Mouse (Mus musculus): ENCODE results near the gene Cldn13.

The Cldn13 gene

GRCm38 (mm10) chr5:134929988-134930387, 14.7 kb upstream of the Cldn13 start:
- Histone ChIP-seq H3K27me3 (ENCODE audit: insufficient read depth, low read length) (no peaks in the 10 kb centered on the region), H3K36me3 (ENCODE audit: insufficient read depth, low read length) (peaks cover 19% of the 10 kb centered on the region), H3K4me1 (replicated peaks; ENCODE audit: low read depth, low read length) (peaks cover 71% of the 10 kb centered on the region), H3K4me3 (replicated peaks; ENCODE audit: low read length) (no peak overlapping the region), H3K9me3 (ENCODE audit: low read length) (peaks cover 11% of the 10 kb centered on the region)
- TF ChIP-seq CTCF (conservative IDR thresholded peaks at IDR 0.05; ENCODE audit: low read length) (no peak), NANOG (IDR thresholded peaks at IDR 0.05; ENCODE audit: borderline replicate concordance, low read length) (no peak), POU5F1 (IDR thresholded peaks at IDR 0.05; ENCODE audit: borderline replicate concordance, low read length) (no peak)

GRCm38 (mm10) chr5:134926726-134927125, 11.4 kb upstream of the Cldn13 start:
- no peaks in the 10 kb centered on the region for H3K27me3 ChIP-seq (ENCODE audit: insufficient read depth, low read length)
- peak; percentile 34 for TF ChIP-seq NANOG (IDR thresholded peaks at IDR 0.05; ENCODE audit: borderline replicate concordance, low read length)
- no peak for TF ChIP-seq CTCF (conservative IDR thresholded peaks at IDR 0.05; ENCODE audit: low read length)

GRCm38 (mm10) chr5:134923141-134923540, 7.8 kb upstream of the Cldn13 start:
- H3K36me3 ChIP-seq (ENCODE audit: insufficient read depth, low read length) = no peaks in the 10 kb centered on the region
- TF ChIP-seq POU5F1 (IDR thresholded peaks at IDR 0.05; ENCODE audit: borderline replicate concordance, low read length) = no peak
- TF ChIP-seq NANOG (IDR thresholded peaks at IDR 0.05; ENCODE audit: borderline replicate concordance, low read length) = no peak
- no peak for TF ChIP-seq CTCF (conservative IDR thresholded peaks at IDR 0.05; ENCODE audit: low read length)
- peaks cover 71% of the 10 kb centered on the region for H3K4me1 ChIP-seq (replicated peaks; ENCODE audit: low read depth, low read length)
- H3K27me3 ChIP-seq (ENCODE audit: insufficient read depth, low read length) = no peaks in the 10 kb centered on the region
- H3K4me3 ChIP-seq (replicated peaks; ENCODE audit: low read length) = no peak overlapping the region
- H3K9me3 ChIP-seq (ENCODE audit: low read length) = no peaks in the 10 kb centered on the region

More at GRCm38 (mm10) chr5:134926726-134927125, 11.4 kb upstream of the Cldn13 start:
- Histone ChIP-seq H3K9me3 (ENCODE audit: low read length) (no peaks in the 10 kb centered on the region), H3K4me3 (replicated peaks; ENCODE audit: low read length) (0 out of 2 replicates have a peak overlapping the region, but pooled peaks have one; percentile 27), H3K4me1 (replicated peaks; ENCODE audit: low read depth, low read length) (peaks cover 70% of the 10 kb centered on the region), H3K36me3 (ENCODE audit: insufficient read depth, low read length) (no peaks in the 10 kb centered on the region)

GRCm38 (mm10) chr5:134921106-134921505, 5.8 kb upstream of the Cldn13 start:
- TF ChIP-seq POU5F1 (IDR thresholded peaks at IDR 0.05; ENCODE audit: borderline replicate concordance, low read length) (no peak), NANOG (IDR thresholded peaks at IDR 0.05; ENCODE audit: borderline replicate concordance, low read length) (no peak), CTCF (conservative IDR thresholded peaks at IDR 0.05; ENCODE audit: low read length) (no peak)
- Histone ChIP-seq H3K27me3 (ENCODE audit: insufficient read depth, low read length) (no peaks in the 10 kb centered on the region), H3K4me1 (replicated peaks; ENCODE audit: low read depth, low read length) (peaks cover 56% of the 10 kb centered on the region), H3K36me3 (ENCODE audit: insufficient read depth, low read length) (no peaks in the 10 kb centered on the region), H3K4me3 (replicated peaks; ENCODE audit: low read length) (no peak overlapping the region), H3K9me3 (ENCODE audit: low read length) (peaks cover 10% of the 10 kb centered on the region)

- TF ChIP-seq CTCF (conservative IDR thresholded peaks at IDR 0.05; ENCODE audit: low read length) (no peak), POU5F1 (IDR thresholded peaks at IDR 0.05; ENCODE audit: borderline replicate concordance, low read length) (no peak), NANOG (IDR thresholded peaks at IDR 0.05; ENCODE audit: borderline replicate concordance, low read length) (no peak)
- H3K4me1 ChIP-seq (replicated peaks; ENCODE audit: low read depth, low read length) = peaks cover 47% of the 10 kb centered on the region
- no peaks in the 10 kb centered on the region for H3K36me3 ChIP-seq (ENCODE audit: insufficient read depth, low read length)
- no peak overlapping the region for H3K4me3 ChIP-seq (replicated peaks; ENCODE audit: low read length)
- peaks cover 10% of the 10 kb centered on the region for H3K9me3 ChIP-seq (ENCODE audit: low read length)
- H3K27me3 ChIP-seq (ENCODE audit: insufficient read depth, low read length) = no peaks in the 10 kb centered on the region
Measured at GRCm38 (mm10) chr5:134920106-134920687, 4.9 kb upstream of the Cldn13 start.

GRCm38 (mm10) chr5:134919097-134919496, 3.8 kb upstream of the Cldn13 start:
- no peak for TF ChIP-seq NANOG (IDR thresholded peaks at IDR 0.05; ENCODE audit: borderline replicate concordance, low read length)
- no peak for TF ChIP-seq POU5F1 (IDR thresholded peaks at IDR 0.05; ENCODE audit: borderline replicate concordance, low read length)
- TF ChIP-seq CTCF (conservative IDR thresholded peaks at IDR 0.05; ENCODE audit: low read length) = no peak
- Histone ChIP-seq H3K27me3 (ENCODE audit: insufficient read depth, low read length) (no peaks in the 10 kb centered on the region), H3K4me1 (replicated peaks; ENCODE audit: low read depth, low read length) (peaks cover 36% of the 10 kb centered on the region), H3K9me3 (ENCODE audit: low read length) (peaks cover 10% of the 10 kb centered on the region), H3K4me3 (replicated peaks; ENCODE audit: low read length) (no peak overlapping the region), H3K36me3 (ENCODE audit: insufficient read depth, low read length) (no peaks in the 10 kb centered on the region)

GRCm38 (mm10) chr5:134918071-134918832, 2.9 kb upstream of the Cldn13 start:
- Histone ChIP-seq H3K4me3 (replicated peaks; ENCODE audit: low read length) (no peak overlapping the region; the same call in 1 of the 2 replicates), H3K36me3 (ENCODE audit: insufficient read depth, low read length) (no peaks in the 10 kb centered on the region), H3K4me1 (replicated peaks; ENCODE audit: low read depth, low read length) (peaks cover 32% of the 10 kb centered on the region), H3K27me3 (ENCODE audit: insufficient read depth, low read length) (no peaks in the 10 kb centered on the region), H3K9me3 (ENCODE audit: low read length) (peaks cover 10% of the 10 kb centered on the region)
- no peak for TF ChIP-seq POU5F1 (IDR thresholded peaks at IDR 0.05; ENCODE audit: borderline replicate concordance, low read length)
- peak; percentile 84 for TF ChIP-seq CTCF (conservative IDR thresholded peaks at IDR 0.05; ENCODE audit: low read length)
- TF ChIP-seq NANOG (IDR thresholded peaks at IDR 0.05; ENCODE audit: borderline replicate concordance, low read length) = no peak

GRCm38 (mm10) chr5:134914510-134914909, 816 bp downstream of the Cldn13 start:
- peaks cover 10% of the 10 kb centered on the region for H3K9me3 ChIP-seq (ENCODE audit: low read length)
- H3K27me3 ChIP-seq (ENCODE audit: insufficient read depth, low read length) = no peaks in the 10 kb centered on the region
- H3K36me3 ChIP-seq (ENCODE audit: insufficient read depth, low read length) = no peaks in the 10 kb centered on the region
- TF ChIP-seq POU5F1 (IDR thresholded peaks at IDR 0.05; ENCODE audit: borderline replicate concordance, low read length) = no peak
- no peak overlapping the region for H3K4me3 ChIP-seq (replicated peaks; ENCODE audit: low read length)
- H3K4me1 ChIP-seq (replicated peaks; ENCODE audit: low read depth, low read length) = peaks cover 17% of the 10 kb centered on the region
